Mouse (Mus musculus) midbrain, embryonic 10.5 days (tissue): Measurements from ENCODE around the gene Elavl3. TPM values are rescaled to one million over a fixed set of nuclear protein-coding genes. Genes with fewer than 3 reads are reported as not detected.

Experiments
- DNase-seq: peaks from one replicate; pipeline ENCODE4 v3.0.0-alpha.2; 2017; ENCODE audit warnings: low spot score
- H3K27ac ChIP-seq: fragments of 300-500 bp; sonication (generic); replicated peaks from 2 replicates; pipeline ENCODE4 v1.5.1; 2016; ENCODE audit warnings: mild to moderate bottlenecking
- H3K27me3 ChIP-seq: fragments of 300-500 bp; sonication (generic); 2 replicates; pipeline ENCODE4 v1.6.1; 2016; ENCODE audit warnings: low read depth, mild to moderate bottlenecking; ENCODE audit not compliant: poor library complexity, severe bottlenecking
- H3K36me3 ChIP-seq: fragments of 300-500 bp; sonication (generic); 2 replicates; pipeline ENCODE4 v1.6.1; 2016; ENCODE audit warnings: mild to moderate bottlenecking, moderate library complexity
- H3K4me1 ChIP-seq: fragments of 300-500 bp; sonication (generic); 2 replicates; pipeline ENCODE4 v1.6.1; 2016
- H3K4me3 ChIP-seq: fragments of 300-500 bp; sonication (generic); 2 replicates; pipeline ENCODE4 v1.5.1; 2016; ENCODE audit warnings: mild to moderate bottlenecking, moderate library complexity
- H3K9me3 ChIP-seq: fragments of 300-500 bp; sonication (generic); replicated peaks from 2 replicates; pipeline ENCODE4 v1.6.1; 2016; ENCODE audit warnings: mild to moderate bottlenecking
- WGBS: fragments of 180-500 bp; shearing (Covaris S2); methylation state at CpG from one replicate; pipeline ENCODE4 v1.1.7; 2016; 5-methylcytosine and 5-hydroxymethylcytosine counted together
- polyA plus RNA-seq: library from polyadenylated mRNA; unstranded; fragments of >200 nt; fragmentation: Nextera tagmentation; extraction: Ambion mirVana; gene quantifications from 2 replicates; pipeline ENCODE4 v1.2.1, GENCODE M21; 2016

Gene Elavl3
- polyA plus RNA-seq = 16.7 and 26.8 TPM in 2 replicates

- Histone ChIP-seq H3K27ac (peak within 1 kb of the TSS; percentile 92), H3K27me3 (peaks cover 83% of the 10 kb centered on the region), H3K4me3 (peak within 1 kb of the TSS; percentile 83), H3K9me3 (no peaks in the 10 kb centered on the region), H3K36me3 (peaks cover 11% of the 10 kb centered on the region), H3K4me1 (peaks cover 68% of the 10 kb centered on the region)
- WGBS = under 1% methylated on average over 28 of the region's 28 CpGs
- DNase-seq = peak; percentile 86
Measured at GRCm38 (mm10) chr9:22051958-22052254, at the start of gene Elavl3. Gene Elavl3, minus strand, starts transcription at chr9:22052023.

- no peak for DNase-seq
- Histone ChIP-seq H3K27ac (no peak overlapping the region), H3K27me3 (peaks cover 56% of the 10 kb centered on the region), H3K36me3 (no peaks in the 10 kb centered on the region), H3K9me3 (no peaks in the 10 kb centered on the region), H3K4me3 (no peak overlapping the region), H3K4me1 (peaks cover 16% of the 10 kb centered on the region)
- 7% methylated on average over 18 of the region's 18 CpGs for WGBS
Measured at GRCm38 (mm10) chr9:22099922-22100321, 48.1 kb upstream of the Elavl3 start.

GRCm38 (mm10) chr9:22098993-22099696, 47.3 kb upstream of the Elavl3 start, which contains the start of gene Cnn1:
Gene Cnn1, plus strand, starts transcription at chr9:22099216.
- WGBS = 14% methylated on average over 14 of the region's 14 CpGs
- H3K36me3 ChIP-seq = no peaks in the 10 kb centered on the region
- no peaks in the 10 kb centered on the region for H3K9me3 ChIP-seq
- H3K27ac ChIP-seq = no peak within 1 kb of the TSS
- H3K27me3 ChIP-seq = peaks cover 56% of the 10 kb centered on the region
- peaks cover 16% of the 10 kb centered on the region for H3K4me1 ChIP-seq
- no peak within 1 kb of the TSS for H3K4me3 ChIP-seq
- DNase-seq = no peak

GRCm38 (mm10) chr9:22095854-22096307, 44.1 kb upstream of the Elavl3 start:
- DNase-seq = peak; percentile 84
- peak overlapping the region; percentile 58 for H3K4me3 ChIP-seq
- WGBS = 3% methylated on average over 24 of the region's 24 CpGs
- no peaks in the 10 kb centered on the region for H3K36me3 ChIP-seq
- peaks cover 16% of the 10 kb centered on the region for H3K4me1 ChIP-seq
- peak overlapping the region; percentile 82 for H3K27ac ChIP-seq
- peaks cover 50% of the 10 kb centered on the region for H3K27me3 ChIP-seq
- no peaks in the 10 kb centered on the region for H3K9me3 ChIP-seq

- peaks cover 6% of the 10 kb centered on the region for H3K4me1 ChIP-seq
- no peaks in the 10 kb centered on the region for H3K36me3 ChIP-seq
- H3K4me3 ChIP-seq = no peak overlapping the region
- H3K9me3 ChIP-seq = no peaks in the 10 kb centered on the region
- peaks cover 18% of the 10 kb centered on the region for H3K27me3 ChIP-seq
- no peak overlapping the region for H3K27ac ChIP-seq
- DNase-seq = no peak
- WGBS = 91% methylated on average over 6 of the region's 6 CpGs
Measured at GRCm38 (mm10) chr9:22092746-22093145, 40.9 kb upstream of the Elavl3 start.

GRCm38 (mm10) chr9:22089986-22090385, 38.2 kb upstream of the Elavl3 start:
- WGBS = 89% methylated on average over 7 of the region's 7 CpGs
- no peak for DNase-seq
- H3K4me1 ChIP-seq = peaks cover 7% of the 10 kb centered on the region
- no peaks in the 10 kb centered on the region for H3K36me3 ChIP-seq
- no peak overlapping the region for H3K4me3 ChIP-seq
- no peaks in the 10 kb centered on the region for H3K9me3 ChIP-seq
- peaks cover 6% of the 10 kb centered on the region; the same call in 1 of the 2 replicates for H3K27me3 ChIP-seq
- H3K27ac ChIP-seq = no peak overlapping the region

GRCm38 (mm10) chr9:22089281-22089680, 37.5 kb upstream of the Elavl3 start:
- WGBS = 96% methylated on average over 7 of the region's 7 CpGs
- Histone ChIP-seq H3K27ac (no peak overlapping the region), H3K27me3 (peaks cover 6% of the 10 kb centered on the region; the same call in 1 of the 2 replicates), H3K36me3 (no peaks in the 10 kb centered on the region), H3K4me3 (no peak overlapping the region), H3K4me1 (peaks cover 13% of the 10 kb centered on the region), H3K9me3 (no peaks in the 10 kb centered on the region)
- DNase-seq = no peak

GRCm38 (mm10) chr9:22087034-22087618, 35.3 kb upstream of the Elavl3 start:
- no peak overlapping the region for H3K4me3 ChIP-seq
- DNase-seq = no peak
- H3K27ac ChIP-seq = no peak overlapping the region
- 75% methylated on average over 2 of the region's 2 CpGs for WGBS
- H3K4me1 ChIP-seq = peaks cover 15% of the 10 kb centered on the region
- H3K9me3 ChIP-seq = no peaks in the 10 kb centered on the region
- H3K36me3 ChIP-seq = peaks cover 6% of the 10 kb centered on the region; the same call in 1 of the 2 replicates
- H3K27me3 ChIP-seq = no peaks in the 10 kb centered on the region

- no peaks in the 10 kb centered on the region for H3K27me3 ChIP-seq
- H3K4me3 ChIP-seq = peak overlapping the region; percentile 76
- H3K9me3 ChIP-seq = no peaks in the 10 kb centered on the region
- peaks cover 6% of the 10 kb centered on the region; the same call in 1 of the 2 replicates for H3K36me3 ChIP-seq
- 85% methylated on average over 6 of the region's 6 CpGs for WGBS
- no peak for DNase-seq
- H3K27ac ChIP-seq = peak overlapping the region; percentile 81; the same call in 1 of the 2 replicates
- peaks cover 15% of the 10 kb centered on the region for H3K4me1 ChIP-seq
Measured at GRCm38 (mm10) chr9:22086012-22086411, 34.2 kb upstream of the Elavl3 start.

GRCm38 (mm10) chr9:22085022-22085834, 33.4 kb upstream of the Elavl3 start, which contains the start of gene Ecsit:
Gene Ecsit, minus strand, starts transcription at chr9:22085438.
- Histone ChIP-seq H3K9me3 (no peaks in the 10 kb centered on the region), H3K36me3 (peaks cover 9% of the 10 kb centered on the region), H3K4me1 (peaks cover 15% of the 10 kb centered on the region), H3K4me3 (peak within 1 kb of the TSS; percentile 76), H3K27me3 (no peaks in the 10 kb centered on the region), H3K27ac (peak within 1 kb of the TSS; percentile 81)
- DNase-seq = peak; percentile 92
- under 1% methylated on average over 48 of the region's 48 CpGs for WGBS

GRCm38 (mm10) chr9:22084667-22085021, 32.8 kb upstream of the Elavl3 start:
- Histone ChIP-seq H3K36me3 (peaks cover 14% of the 10 kb centered on the region), H3K27ac (peak overlapping the region; percentile 81), H3K27me3 (no peaks in the 10 kb centered on the region), H3K4me3 (peak overlapping the region; percentile 76), H3K4me1 (peaks cover 15% of the 10 kb centered on the region), H3K9me3 (no peaks in the 10 kb centered on the region)
- WGBS = 42% methylated on average over 4 of the region's 4 CpGs
- no peak for DNase-seq

- Histone ChIP-seq H3K4me1 (peaks cover 5% of the 10 kb centered on the region; the same call in 1 of the 2 replicates), H3K27ac (no peak overlapping the region), H3K36me3 (peaks cover 58% of the 10 kb centered on the region), H3K9me3 (no peaks in the 10 kb centered on the region), H3K4me3 (no peak overlapping the region), H3K27me3 (no peaks in the 10 kb centered on the region)
- WGBS = 94% methylated on average over 23 of the region's 23 CpGs
- DNase-seq = no peak
Measured at GRCm38 (mm10) chr9:22076223-22076622, 24.4 kb upstream of the Elavl3 start.
